Mouse (Mus musculus): ENCODE results near the gene Efcab11.
"Not testable (repeated sequence)": the region's sequence is repeated elsewhere in the genome, so short reads cannot be mapped to it uniquely, and the experiment has no call there.

The Efcab11 gene

GRCm38 (mm10) chr12:99806741-99807140 is 77.5 kb downstream of the Efcab11 start:
- not testable (repeated sequence) for DNase-seq (ENCODE audit: low spot score)

- no peak for DNase-seq (ENCODE audit: low spot score)
Measured at GRCm38 (mm10) chr12:99795921-99796320, 88.3 kb downstream of the Efcab11 start.

- no peak for DNase-seq (ENCODE audit: low spot score)
Measured at GRCm38 (mm10) chr12:99794792-99795620, 89.2 kb downstream of the Efcab11 start.

- DNase-seq (ENCODE audit: low spot score) = no peak
Measured at GRCm38 (mm10) chr12:99794158-99794515, 90.1 kb downstream of the Efcab11 start.

GRCm38 (mm10) chr12:99793465-99794157 is 90.6 kb downstream of the Efcab11 start:
- DNase-seq (ENCODE audit: low spot score) = no peak

- no peak for DNase-seq (ENCODE audit: low spot score)
Measured at GRCm38 (mm10) chr12:99789283-99789960, 94.8 kb downstream of the Efcab11 start.

GRCm38 (mm10) chr12:99781774-99782173 is 102.5 kb downstream of the Efcab11 start:
- no peak for DNase-seq (ENCODE audit: low spot score)

GRCm38 (mm10) chr12:99780396-99780795 is 103.8 kb downstream of the Efcab11 start:
- DNase-seq (ENCODE audit: low spot score) = no peak

GRCm38 (mm10) chr12:99779908-99780307 is 104.3 kb downstream of the Efcab11 start:
- no peak for DNase-seq (ENCODE audit: low spot score)

- DNase-seq (ENCODE audit: low spot score) = no peak
Measured at GRCm38 (mm10) chr12:99776497-99777139, 107.6 kb downstream of the Efcab11 start.

- DNase-seq (ENCODE audit: low spot score) = no peak
Measured at GRCm38 (mm10) chr12:99774864-99775263, 109.4 kb downstream of the Efcab11 start.

GRCm38 (mm10) chr12:99773636-99774193 is 110.5 kb downstream of the Efcab11 start:
- no peak for DNase-seq (ENCODE audit: low spot score)

GRCm38 (mm10) chr12:99771018-99771417 is 113.2 kb downstream of the Efcab11 start:
- no peak for DNase-seq (ENCODE audit: low spot score)

- no peak for DNase-seq (ENCODE audit: low spot score)
Measured at GRCm38 (mm10) chr12:99769626-99770025, 114.6 kb downstream of the Efcab11 start.

GRCm38 (mm10) chr12:99767691-99768090 is 116.5 kb downstream of the Efcab11 start:
- no peak for DNase-seq (ENCODE audit: low spot score)

- DNase-seq (ENCODE audit: low spot score) = no peak
Measured at GRCm38 (mm10) chr12:99765979-99766378, 118.3 kb downstream of the Efcab11 start.

GRCm38 (mm10) chr12:99764053-99764452 is 120.2 kb downstream of the Efcab11 start:
- no peak for DNase-seq (ENCODE audit: low spot score)

GRCm38 (mm10) chr12:99757754-99758526 is 126.3 kb downstream of the Efcab11 start:
- DNase-seq (ENCODE audit: low spot score) = no peak

GRCm38 (mm10) chr12:99756914-99757687 is 127.1 kb downstream of the Efcab11 start:
- no peak for DNase-seq (ENCODE audit: low spot score)

- no peak for DNase-seq (ENCODE audit: low spot score)
Measured at GRCm38 (mm10) chr12:99756213-99756612, 128.0 kb downstream of the Efcab11 start.
